Mouse (Mus musculus): ENCODE results near the gene Hist3h2ba. TPM values are rescaled to one million over a fixed set of nuclear protein-coding genes. Genes with fewer than 3 reads are reported as not detected.

The Hist3h2ba gene
- polyA plus RNA-seq, 1 experiment from 2014 or later = 5.5 TPM

DNA sequence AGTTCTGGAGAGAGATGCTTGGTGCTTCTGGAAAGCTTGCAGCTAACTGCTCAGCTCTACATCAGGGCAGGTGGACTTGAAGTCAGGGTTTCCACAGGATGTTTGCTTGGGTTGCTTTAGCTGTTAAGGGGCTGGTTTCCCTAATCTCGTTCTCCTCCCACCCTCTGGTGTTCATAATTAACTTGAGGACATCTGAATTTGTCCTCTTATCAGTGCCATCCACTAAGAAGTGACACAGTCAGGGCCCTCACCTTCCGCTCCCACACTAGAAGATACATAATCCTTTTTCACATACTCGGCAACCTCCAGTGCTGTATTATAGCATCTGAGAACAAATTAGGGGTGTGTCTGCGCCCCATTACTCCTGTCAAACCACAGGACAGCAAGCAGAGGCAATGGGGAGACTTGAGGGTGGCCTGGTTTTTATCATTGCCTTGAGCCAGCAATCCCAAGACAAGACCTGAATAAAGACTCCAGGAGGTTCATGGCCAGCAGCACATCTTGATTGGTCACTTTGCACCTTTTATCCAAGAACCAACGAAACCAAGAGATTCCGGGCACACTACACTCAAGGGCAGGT, 44.5 kb downstream of the Hist3h2ba start:
- WGBS (ENCODE audit: insufficient replicate concordance) = 35% methylated on average over 6 of the region's 6 CpGs
- H3K4me2 ChIP-seq = no peak overlapping the region
- peaks cover 25% of the 10 kb centered on the region for H3K27me3 ChIP-seq
- no peak overlapping the region for H3K27ac ChIP-seq
- H3K9me3 ChIP-seq (replicated peaks) = no peaks in the 10 kb centered on the region
- H3K9ac ChIP-seq = no peak overlapping the region
- H3K36me3 ChIP-seq = peaks cover 28% of the 10 kb centered on the region
- ATAC-seq (ENCODE audit: low read depth) (no peak), DNase-seq (no peak)
- no peak overlapping the region for H3K4me3 ChIP-seq (replicated peaks)
- H3K4me1 ChIP-seq (replicated peaks) = peaks cover 56% of the 10 kb centered on the region

GRCm38 (mm10) chr11:58994337-58994826, 45.7 kb downstream of the Hist3h2ba start:
- ATAC-seq (ENCODE audit: low read depth) = peak; percentile 81
- WGBS (ENCODE audit: insufficient replicate concordance) = 3% methylated on average over 32 of the region's 35 CpGs
- Histone ChIP-seq H3K4me2 (peak overlapping the region; percentile 76), H3K27me3 (peaks cover 25% of the 10 kb centered on the region), H3K27ac (no peak overlapping the region), H3K36me3 (peaks cover 18% of the 10 kb centered on the region), H3K9ac (peak overlapping the region; percentile 35; the same call in 1 of the 2 replicates), H3K9me3 (replicated peaks) (no peaks in the 10 kb centered on the region), H3K4me1 (replicated peaks) (peaks cover 59% of the 10 kb centered on the region), H3K4me3 (replicated peaks) (peak overlapping the region; percentile 52)
- DNase-seq = peak; percentile 63

GRCm38 (mm10) chr11:58995061-58995806, 46.5 kb downstream of the Hist3h2ba start:
- Histone ChIP-seq H3K27ac (no peak overlapping the region), H3K9ac (no peak overlapping the region), H3K9me3 (replicated peaks) (no peaks in the 10 kb centered on the region), H3K36me3 (peaks cover 9% of the 10 kb centered on the region), H3K27me3 (peaks cover 25% of the 10 kb centered on the region), H3K4me3 (replicated peaks) (no peak overlapping the region; the same call in 1 of the 2 replicates), H3K4me2 (peak overlapping the region; percentile 76), H3K4me1 (replicated peaks) (peaks cover 55% of the 10 kb centered on the region)
- ATAC-seq (ENCODE audit: low read depth) (no peak), DNase-seq (no peak)
- WGBS (ENCODE audit: insufficient replicate concordance) = 48% methylated on average over 9 of the region's 9 CpGs

GRCm38 (mm10) chr11:58995807-58996370, 47.2 kb downstream of the Hist3h2ba start:
- Histone ChIP-seq H3K4me1 (replicated peaks) (peaks cover 49% of the 10 kb centered on the region), H3K27ac (no peak overlapping the region), H3K9ac (no peak overlapping the region), H3K4me3 (replicated peaks) (no peak overlapping the region), H3K9me3 (replicated peaks) (no peaks in the 10 kb centered on the region), H3K36me3 (peaks cover 3% of the 10 kb centered on the region; the same call in 1 of the 2 replicates), H3K27me3 (peaks cover 25% of the 10 kb centered on the region), H3K4me2 (no peak overlapping the region)
- DNase-seq (no peak), ATAC-seq (ENCODE audit: low read depth) (no peak)
- WGBS (ENCODE audit: insufficient replicate concordance) = 13% methylated on average over 12 of the region's 12 CpGs

GRCm38 (mm10) chr11:58997541-58997940, 48.8 kb downstream of the Hist3h2ba start:
- WGBS (ENCODE audit: insufficient replicate concordance) = 55% methylated on average over 5 of the region's 5 CpGs
- peaks cover 25% of the 10 kb centered on the region for H3K27me3 ChIP-seq
- no peak for ATAC-seq (ENCODE audit: low read depth)

More at GRCm38 (mm10) chr11:58997541-58997940, 48.8 kb downstream of the Hist3h2ba start:
- Histone ChIP-seq H3K4me3 (replicated peaks) (no peak overlapping the region), H3K27ac (no peak overlapping the region), H3K4me2 (no peak overlapping the region), H3K36me3 (no peaks in the 10 kb centered on the region), H3K9me3 (replicated peaks) (no peaks in the 10 kb centered on the region), H3K9ac (no peak overlapping the region), H3K4me1 (replicated peaks) (peaks cover 39% of the 10 kb centered on the region)
- no peak for DNase-seq

Small RNA genes within 50 kb of the gene (microRNA-seq; reads per million reads assigned to microRNA genes)
- gene Gm44313 = not detected

Other genes starting within 250 kb of the Hist3h2ba start
- gene Olfr319, start 249.8 kb upstream of the Hist3h2ba start, polyA plus RNA-seq (2015; fragmentation: Nextera tagmentation; extraction: Ambion mirVana) = not detected in 2 replicates
- gene Olfr318, start 224.9 kb upstream of the Hist3h2ba start, polyA plus RNA-seq (2015; fragmentation: Nextera tagmentation; extraction: Ambion mirVana) = not detected in 2 replicates
- gene Olfr317, start 209.7 kb upstream of the Hist3h2ba start, polyA plus RNA-seq (2015; fragmentation: Nextera tagmentation; extraction: Ambion mirVana) = not detected in 2 replicates
- gene Olfr316, start 196.2 kb upstream of the Hist3h2ba start, polyA plus RNA-seq (2015; fragmentation: Nextera tagmentation; extraction: Ambion mirVana) = not detected in 2 replicates
- not detected in 2 replicates for gene Olfr315, start 175.7 kb upstream of the Hist3h2ba start, polyA plus RNA-seq (2015; fragmentation: Nextera tagmentation; extraction: Ambion mirVana)
- gene Olfr314, start 166.0 kb upstream of the Hist3h2ba start, polyA plus RNA-seq (2015; fragmentation: Nextera tagmentation; extraction: Ambion mirVana) = not detected in 2 replicates
- gene Fam183b, start 147.0 kb upstream of the Hist3h2ba start, polyA plus RNA-seq (2015; fragmentation: Nextera tagmentation; extraction: Ambion mirVana) = 0.49 TPM in 1 of 2 replicates, not detected in the other
- gene Olfr313, start 133.9 kb upstream of the Hist3h2ba start, polyA plus RNA-seq (2015; fragmentation: Nextera tagmentation; extraction: Ambion mirVana) = not detected in 2 replicates
- gene Olfr312, start 119.7 kb upstream of the Hist3h2ba start, polyA plus RNA-seq (2015; fragmentation: Nextera tagmentation; extraction: Ambion mirVana) = not detected in 2 replicates
- not detected in 2 replicates for gene Olfr311, start 109.7 kb upstream of the Hist3h2ba start, polyA plus RNA-seq (2015; fragmentation: Nextera tagmentation; extraction: Ambion mirVana)
- gene Gm12258, start 101.8 kb upstream of the Hist3h2ba start, polyA plus RNA-seq (2015; fragmentation: Nextera tagmentation; extraction: Ambion mirVana) = 1.3 and 2.2 TPM in 2 replicates
- 2.3 and 3.0 TPM in 2 replicates for gene 2810021J22Rik, start 81.7 kb upstream of the Hist3h2ba start, polyA plus RNA-seq (2015; fragmentation: Nextera tagmentation; extraction: Ambion mirVana)
- gene Zfp39, start 44.7 kb upstream of the Hist3h2ba start, polyA plus RNA-seq (2015; fragmentation: Nextera tagmentation; extraction: Ambion mirVana) = 3.7 and 5.4 TPM in 2 replicates
- gene Btnl10, start 31.0 kb upstream of the Hist3h2ba start, polyA plus RNA-seq (2015; fragmentation: Nextera tagmentation; extraction: Ambion mirVana) = 11.2 and 12.5 TPM in 2 replicates
- gene Rnf187, start 10.0 kb upstream of the Hist3h2ba start, polyA plus RNA-seq (2015; fragmentation: Nextera tagmentation; extraction: Ambion mirVana) = 125 and 130 TPM in 2 replicates
- gene Hist3h2a, start 5.8 kb downstream of the Hist3h2ba start, polyA plus RNA-seq (2015; fragmentation: Nextera tagmentation; extraction: Ambion mirVana) = 12.3 and 13.7 TPM in 2 replicates
- gene Trim17, start 5.8 kb downstream of the Hist3h2ba start, polyA plus RNA-seq (2015; fragmentation: Nextera tagmentation; extraction: Ambion mirVana) = 0.06 and 0.18 TPM in 2 replicates
- gene Trim11, start 29.2 kb downstream of the Hist3h2ba start, polyA plus RNA-seq (2015; fragmentation: Nextera tagmentation; extraction: Ambion mirVana) = 8.9 and 9.2 TPM in 2 replicates
- gene Obscn, start 187.5 kb downstream of the Hist3h2ba start, polyA plus RNA-seq (2015; fragmentation: Nextera tagmentation; extraction: Ambion mirVana) = 0.23 and 0.35 TPM in 2 replicates
- 12.6 and 13.9 TPM in 2 replicates for gene Iba57, start 214.8 kb downstream of the Hist3h2ba start, polyA plus RNA-seq (2015; fragmentation: Nextera tagmentation; extraction: Ambion mirVana)
- gene Gjc2, start 234.3 kb downstream of the Hist3h2ba start, polyA plus RNA-seq (2015; fragmentation: Nextera tagmentation; extraction: Ambion mirVana) = 0.05 and 0.07 TPM in 2 replicates
- 71.2 and 76.4 TPM in 2 replicates for gene Guk1, start 243.3 kb downstream of the Hist3h2ba start, polyA plus RNA-seq (2015; fragmentation: Nextera tagmentation; extraction: Ambion mirVana)

All from liver, embryonic 13.5 days (tissue).